13 mouse cellular contexts compared by ENCODE assay signal in the genomic region with DNA sequence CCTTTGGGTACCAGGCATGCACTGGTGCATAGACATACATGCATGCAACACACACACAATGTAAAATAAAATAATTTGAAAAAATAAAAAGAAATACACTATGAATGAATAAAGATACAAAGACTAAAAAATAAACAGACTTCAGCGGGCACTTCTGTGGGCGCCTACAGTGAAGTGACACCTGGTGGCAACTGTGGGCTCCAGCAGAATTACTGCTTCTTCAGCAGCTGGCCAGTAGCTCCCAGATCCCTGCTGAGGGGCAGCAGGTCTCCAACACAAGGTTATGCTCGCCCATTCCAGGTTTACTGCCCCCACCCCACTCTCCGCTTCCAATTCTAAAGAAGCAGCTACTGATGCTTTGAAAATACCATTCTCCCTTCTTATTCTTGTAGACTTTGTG. TPM values are rescaled to one million over a fixed set of nuclear protein-coding genes. Genes with fewer than 3 reads are reported as not detected.
DNase-seq lines count a peak whose midpoint lies in the region; ATAC-seq and TF ChIP-seq lines count a peak whose summit lies in the region.
"Had no signal": no experiment of that assay in that cellular context is flagged by ENCODE, and none has a peak within 500 bp of the region (broad histone marks: within the 10 kb centered on the region; RNA-seq: fewer than 3 reads in every experiment).

No protein-coding gene starts in this region.

- no peak for TF ChIP-seq POLR2A in CH12.LX (IDR thresholded peaks at IDR 0.05; ENCODE audit: low read depth, low read length)

- in situ Hi-C loops in CH12.LX (cut with MboI; ENCODE audit: low pct_ligation_motif_present, low pct_unique_long_range_greater_than_20kb, low sequenced_read_pairs): no loop called here

- intact Hi-C loops in left cerebral cortex, postnatal 25 days (cut with DNase I): no loop called here

- TF ChIP-seq CTCF in heart, postnatal 0 days (IDR thresholded peaks at IDR 0.05; ENCODE audit: low read depth): peak; percentile 55
- peak; percentile 29 for TF ChIP-seq CTCF in lung, embryonic 14.5 days (IDR thresholded peaks at IDR 0.05; ENCODE audit: low read depth)
- peak in 1 of 2 experiments; percentile 77; a peak in 2 of 4 replicates for TF ChIP-seq CTCF in CH12.LX (conservative IDR thresholded peaks at IDR 0.05 in 1 of 2, IDR thresholded peaks at IDR 0.05 in 1 of 2; ENCODE audit: low read depth in 2 of 2, low read length in 2 of 2)

- TF ChIP-seq RAD21 in CH12.LX (IDR thresholded peaks at IDR 0.05; ENCODE audit: low read depth, low read length): peak; percentile 56

- H3K9ac ChIP-seq in heart, postnatal 0 days (replicated peaks; ENCODE audit: low read depth, low read length): no peak overlapping the region
- H3K9ac ChIP-seq in heart, embryonic 11.5 days (ENCODE audit: low read depth, low read length): no peak overlapping the region
- H3K9ac ChIP-seq in lung, embryonic 14.5 days: no peak overlapping the region
- no peak overlapping the region for H3K9ac ChIP-seq in CH12.LX (ENCODE audit: insufficient read depth, low read depth)
- H3K9ac ChIP-seq: forebrain, embryonic 13.5 days; heart, embryonic 13.5 days; limb, embryonic 13.5 days had no signal

- no peaks in the 10 kb centered on the region for H3K36me3 ChIP-seq in heart, postnatal 0 days (replicated peaks; ENCODE audit: control insufficient read depth, insufficient read depth, low read length)
- H3K36me3 ChIP-seq in heart, embryonic 11.5 days (ENCODE audit: control insufficient read depth, insufficient read depth, low read length): no peaks in the 10 kb centered on the region
- no peaks in the 10 kb centered on the region for H3K36me3 ChIP-seq in lung, embryonic 14.5 days (ENCODE audit: insufficient read depth)
- no peaks in the 10 kb centered on the region for H3K36me3 ChIP-seq in CH12.LX (replicated peaks in 1 of 2; ENCODE audit: control insufficient read depth in 1 of 2, insufficient read depth in 1 of 2, low read length in 1 of 2)
- H3K36me3 ChIP-seq in macrophage (ENCODE audit: inconsistent target): no peaks in the 10 kb centered on the region
- H3K36me3 ChIP-seq: heart, embryonic 13.5 days; limb, embryonic 13.5 days had no signal

- H3K79me2 ChIP-seq in CH12.LX (replicated peaks; ENCODE audit: control insufficient read depth, extremely low read depth, insufficient read depth, poor library complexity, severe bottlenecking) (no peaks in the 10 kb centered on the region), macrophage (ENCODE audit: inconsistent target) (peaks cover 15% of the 10 kb centered on the region; the same call in 1 of the 2 replicates)

- TF ChIP-seq EP300 in heart, postnatal 0 days (IDR thresholded peaks at IDR 0.05; ENCODE audit: low read depth): no peak
- TF ChIP-seq EP300 in CH12.LX (IDR thresholded peaks at IDR 0.05; ENCODE audit: low read length): no peak

- no peaks in the 10 kb centered on the region for H3K27me3 ChIP-seq in heart, postnatal 0 days (ENCODE audit: control insufficient read depth, insufficient read depth, low read length)
- H3K27me3 ChIP-seq in heart, embryonic 11.5 days (ENCODE audit: control insufficient read depth, insufficient read depth, low read length): no peaks in the 10 kb centered on the region
- no peaks in the 10 kb centered on the region for H3K27me3 ChIP-seq in lung, embryonic 14.5 days (ENCODE audit: insufficient read depth, low read length)
- no peaks in the 10 kb centered on the region for H3K27me3 ChIP-seq in CH12.LX (replicated peaks)

- no peak for ATAC-seq in heart, postnatal 0 days (ENCODE audit: insufficient read depth, low read depth)
- ATAC-seq in heart, embryonic 11.5 days (replicated peaks; ENCODE audit: insufficient number of reproducible peaks, low FRiP score, low TSS enrichment): no peak
- ATAC-seq in lung, embryonic 14.5 days (ENCODE audit: insufficient read depth): no peak
- ATAC-seq: forebrain, embryonic 13.5 days had no signal

- dilution Hi-C loops in CH12.LX (cut with MboI; ENCODE audit: extremely low pct_ligation_motif_present, extremely low pct_unique_long_range_greater_than_20kb, low sequenced_read_pairs): no loop called here

- no peaks in the 10 kb centered on the region for H3K9me3 ChIP-seq in heart, postnatal 0 days (replicated peaks; ENCODE audit: control insufficient read depth, low read length)
- H3K9me3 ChIP-seq in heart, embryonic 11.5 days (replicated peaks; ENCODE audit: control insufficient read depth, low read length): no peaks in the 10 kb centered on the region
- H3K9me3 ChIP-seq in lung, embryonic 14.5 days (ENCODE audit: low read depth, low read length): no peaks in the 10 kb centered on the region
- no peaks in the 10 kb centered on the region for H3K9me3 ChIP-seq in CH12.LX (replicated peaks; ENCODE audit: low read length)
- H3K9me3 ChIP-seq: forebrain, embryonic 13.5 days; heart, embryonic 13.5 days; limb, embryonic 13.5 days had no signal

- H3K4me3 ChIP-seq in heart, postnatal 0 days (ENCODE audit: low read depth, low read length): no peak overlapping the region
- no peak overlapping the region for H3K4me3 ChIP-seq in heart, embryonic 11.5 days (ENCODE audit: low read depth, low read length)
- no peak overlapping the region for H3K4me3 ChIP-seq in lung, embryonic 14.5 days (ENCODE audit: low read depth, low read length)
- no peak overlapping the region for H3K4me3 ChIP-seq in CH12.LX (replicated peaks in 1 of 3; ENCODE audit: low read depth in 2 of 3, low read length in 2 of 3, poor library complexity in 1 of 3)
- H3K4me3 ChIP-seq in macrophage (ENCODE audit: inconsistent target): no peak overlapping the region
- H3K4me3 ChIP-seq: forebrain, embryonic 13.5 days; heart, embryonic 13.5 days; limb, embryonic 13.5 days had no signal

- 48% methylated on average over 4 of the region's 4 CpGs for WGBS in heart, postnatal 0 days
- WGBS in heart, embryonic 11.5 days (ENCODE audit: insufficient replicate concordance): 44% methylated on average over 4 of the region's 4 CpGs
- 46% methylated on average over 4 of the region's 4 CpGs for WGBS in lung, embryonic 14.5 days
- WGBS in macrophage (ENCODE audit: missing documents): 60% methylated on average over 4 of the region's 4 CpGs

- peak; percentile 40 for DNase-seq in heart, postnatal 0 days (ENCODE audit: low spot score)
- peak; percentile 34 for DNase-seq in lung, embryonic 14.5 days
- no peak for DNase-seq in lung, postnatal 10 days
- DNase-seq in CH12.LX (ENCODE audit: extremely low read depth): no peak
- no peak for DNase-seq in thymus, postnatal 0 days (ENCODE audit: low spot score)
- DNase-seq in left cerebral cortex, postnatal 25 days (ENCODE audit: low spot score in 2 of 2): no peak
- DNase-seq: kidney, adult 9 months; thymus, adult 18-20 months had no signal

- no peak overlapping the region for H3K4me2 ChIP-seq in heart, postnatal 0 days (ENCODE audit: low read depth, low read length)
- H3K4me2 ChIP-seq in heart, embryonic 11.5 days: no peak overlapping the region
- H3K4me2 ChIP-seq in lung, embryonic 14.5 days: no peak overlapping the region
- H3K4me2 ChIP-seq in CH12.LX (ENCODE audit: insufficient read depth, low read depth, poor library complexity, severe bottlenecking): no peak overlapping the region
- H3K4me2 ChIP-seq: forebrain, embryonic 13.5 days; heart, embryonic 13.5 days; limb, embryonic 13.5 days had no signal

- H3K27ac ChIP-seq in heart, postnatal 0 days (ENCODE audit: low read depth): no peak overlapping the region
- H3K27ac ChIP-seq in heart, embryonic 11.5 days (ENCODE audit: low read depth, low read length): no peak overlapping the region
- no peak overlapping the region for H3K27ac ChIP-seq in lung, embryonic 14.5 days (ENCODE audit: low read depth)
- H3K27ac ChIP-seq in CH12.LX (ENCODE audit: insufficient read depth, low read depth): no peak overlapping the region
- peak overlapping the region; percentile 21; the same call in 1 of the 2 replicates for H3K27ac ChIP-seq in macrophage
- H3K27ac ChIP-seq: forebrain, embryonic 13.5 days; heart, embryonic 13.5 days; limb, embryonic 13.5 days had no signal

- H3K4me1 ChIP-seq in heart, postnatal 0 days (ENCODE audit: control insufficient read depth, insufficient read depth): no peaks in the 10 kb centered on the region
- H3K4me1 ChIP-seq in heart, embryonic 11.5 days (ENCODE audit: control insufficient read depth, insufficient read depth, low read length): no peaks in the 10 kb centered on the region
- no peaks in the 10 kb centered on the region for H3K4me1 ChIP-seq in lung, embryonic 14.5 days (ENCODE audit: insufficient read depth)
- H3K4me1 ChIP-seq in CH12.LX (ENCODE audit: control insufficient read depth in 1 of 2, insufficient read depth in 2 of 2): peaks cover 7 to 28% of the 10 kb centered on the region in 2 experiments; a peak in 3 of 4 replicates
- H3K4me1 ChIP-seq: forebrain, embryonic 13.5 days; heart, embryonic 13.5 days; limb, embryonic 13.5 days had no signal

RNA-seq across cellular contexts. Expression of a gene that starts 6.4 kb away (rescaled TPM):
- 37.7 and 40.3 TPM in 2 replicates for total RNA-seq in heart, postnatal 0 days (2014; rRNA removed; ENCODE audit: low replicate concordance)
- polyA plus RNA-seq in heart, postnatal 0 days (2015; fragmentation: Nextera tagmentation; extraction: Ambion mirVana): 35.9 and 37.0 TPM in 2 replicates
- 64.4 and 67.8 TPM in 2 replicates for polyA plus RNA-seq in heart, embryonic 11.5 days (2014; fragmentation: Nextera tagmentation; extraction: Ambion mirVana)
- polyA plus RNA-seq in lung, embryonic 14.5 days (2014; fragmentation: Nextera tagmentation; extraction: Ambion mirVana): 46.1 and 50.9 TPM in 2 replicates
- total RNA-seq in CH12.LX (2012; rRNA removed) (12.7 and 12.9 TPM in 2 replicates), CH12.LX (2014; rRNA removed) (29.5 and 30.6 TPM in 2 replicates)
- polyA plus RNA-seq in CH12.LX (2012; ENCODE audit: insufficient read length, low read depth) (26.9 and 29.2 TPM in 2 replicates), macrophage (2018) (43.5 to 54.5 TPM (median 45.5 TPM) in 3 replicates)
- 100 to 1,000 TPM in 18 of 26 experiments, 10 to 100 TPM in 8; 42.4 to 263 (median 153) TPM for total RNA-seq in macrophage (2018; cell fraction: chromatin; rRNA removed)
- 10 to 100 TPM; 15.9 to 61.6 (median 51.9) TPM for total RNA-seq in macrophage (2018; cell fraction: cytosol; rRNA removed)
- 100 to 1,000 TPM in 12 of 26 experiments, 10 to 100 TPM in 14; 39.8 to 139 (median 93.1) TPM for total RNA-seq in macrophage (2018; cell fraction: nucleus; rRNA removed)
- 26.9 and 29.2 TPM in 2 replicates for polyA plus RNA-seq in thymus, postnatal 0 days (2015; fragmentation: Nextera tagmentation; extraction: Ambion mirVana)
- total RNA-seq in left cerebral cortex, postnatal 25 days (2021): 100 to 1,000 TPM; 188 to 202 TPM

RNA-seq across cellular contexts. Expression of a gene that starts 12.0 kb away (rescaled TPM):
- 0.46 and 2.9 TPM in 2 replicates for total RNA-seq in heart, postnatal 0 days (2014; rRNA removed; ENCODE audit: low replicate concordance)
- polyA plus RNA-seq in heart, postnatal 0 days (2015; fragmentation: Nextera tagmentation; extraction: Ambion mirVana): 2.3 and 2.4 TPM in 2 replicates
- 1.4 and 1.5 TPM in 2 replicates for polyA plus RNA-seq in heart, embryonic 11.5 days (2014; fragmentation: Nextera tagmentation; extraction: Ambion mirVana)
- polyA plus RNA-seq in lung, embryonic 14.5 days (2014; fragmentation: Nextera tagmentation; extraction: Ambion mirVana): 3.2 and 4.0 TPM in 2 replicates
- 0.89 and 1.1 TPM in 2 replicates for total RNA-seq in CH12.LX (2012; rRNA removed)
- total RNA-seq in CH12.LX (2014; rRNA removed): 1.4 and 1.6 TPM in 2 replicates
- 4.7 TPM in 2 replicates for polyA plus RNA-seq in CH12.LX (2012; ENCODE audit: insufficient read length, low read depth)
- 100 to 1,000 TPM in 20 of 26 experiments, 10 to 100 TPM in 6; 26.3 to 225 (median 136) TPM for total RNA-seq in macrophage (2018; cell fraction: chromatin; rRNA removed)
- 100 to 1,000 TPM; 577 to 982 (median 775) TPM for total RNA-seq in macrophage (2018; cell fraction: cytosol; rRNA removed)
- total RNA-seq in macrophage (2018; cell fraction: nucleus; rRNA removed): 1,000 to 10,000 TPM in 1 of 26 experiments, 100 to 1,000 TPM in 25; 108 to 1,011 (median 584) TPM
- polyA plus RNA-seq in macrophage (2018): 541 to 857 TPM (median 783 TPM) in 3 replicates
- 1.9 and 2.2 TPM in 2 replicates for polyA plus RNA-seq in thymus, postnatal 0 days (2015; fragmentation: Nextera tagmentation; extraction: Ambion mirVana)
- under 1 TPM; 0.60 to 0.66 TPM for total RNA-seq in left cerebral cortex, postnatal 25 days (2021)

RNA-seq across cellular contexts. Expression of a gene that starts 48.2 kb away (rescaled TPM):
- 17.8 TPM in 2 replicates for total RNA-seq in heart, postnatal 0 days (2014; rRNA removed; ENCODE audit: low replicate concordance)
- polyA plus RNA-seq in heart, postnatal 0 days (2015; fragmentation: Nextera tagmentation; extraction: Ambion mirVana): 4.4 and 4.5 TPM in 2 replicates
- 4.9 and 5.9 TPM in 2 replicates for polyA plus RNA-seq in heart, embryonic 11.5 days (2014; fragmentation: Nextera tagmentation; extraction: Ambion mirVana)
- 6.7 and 7.5 TPM in 2 replicates for polyA plus RNA-seq in lung, embryonic 14.5 days (2014; fragmentation: Nextera tagmentation; extraction: Ambion mirVana)
- 2.5 and 2.7 TPM in 2 replicates for total RNA-seq in CH12.LX (2012; rRNA removed)
- total RNA-seq in CH12.LX (2014; rRNA removed): 1.8 and 1.9 TPM in 2 replicates
- polyA plus RNA-seq in CH12.LX (2012; ENCODE audit: insufficient read length, low read depth): 4.6 and 5.4 TPM in 2 replicates
- 10 to 100 TPM in 20 of 26 experiments, 1 to 10 TPM in 6; 2.6 to 31.0 (median 16.2) TPM for total RNA-seq in macrophage (2018; cell fraction: chromatin; rRNA removed)
- 10 to 100 TPM in 25 of 26 experiments, 1 to 10 TPM in 1; 9.2 to 27.1 (median 21.6) TPM for total RNA-seq in macrophage (2018; cell fraction: cytosol; rRNA removed)
- 10 to 100 TPM in 25 of 26 experiments, 1 to 10 TPM in 1; 8.9 to 41.2 (median 20.1) TPM for total RNA-seq in macrophage (2018; cell fraction: nucleus; rRNA removed)
- 12.2 to 18.5 TPM (median 15.1 TPM) in 3 replicates for polyA plus RNA-seq in macrophage (2018)
- polyA plus RNA-seq in thymus, postnatal 0 days (2015; fragmentation: Nextera tagmentation; extraction: Ambion mirVana): 3.0 and 3.2 TPM in 2 replicates
- total RNA-seq in left cerebral cortex, postnatal 25 days (2021): 10 to 100 TPM; 27.1 to 28.6 TPM

RNA-seq across cellular contexts. Expression of a gene that starts 53.7 kb away (rescaled TPM):
- total RNA-seq in heart, postnatal 0 days (2014; rRNA removed; ENCODE audit: low replicate concordance): 0.54 TPM in 1 of 2 replicates, not detected in the other
- polyA plus RNA-seq in heart, postnatal 0 days (2015; fragmentation: Nextera tagmentation; extraction: Ambion mirVana): 1.8 and 2.0 TPM in 2 replicates
- polyA plus RNA-seq in heart, embryonic 11.5 days (2014; fragmentation: Nextera tagmentation; extraction: Ambion mirVana): 0.14 and 0.43 TPM in 2 replicates
- 3.1 TPM in 2 replicates for polyA plus RNA-seq in lung, embryonic 14.5 days (2014; fragmentation: Nextera tagmentation; extraction: Ambion mirVana)
- total RNA-seq in CH12.LX (2012; rRNA removed) (0.08 TPM in 1 of 2 replicates, not detected in the other), CH12.LX (2014; rRNA removed) (not detected in 2 replicates)
- polyA plus RNA-seq in CH12.LX (2012; ENCODE audit: insufficient read length, low read depth) (0.30 and 0.31 TPM in 2 replicates), macrophage (2018) (65.6 to 266 TPM (median 257 TPM) in 3 replicates)
- total RNA-seq in macrophage (2018; cell fraction: chromatin; rRNA removed): 100 to 1,000 TPM in 13 of 26 experiments, 10 to 100 TPM in 13; 28.6 to 298 (median 102) TPM
- total RNA-seq in macrophage (2018; cell fraction: cytosol; rRNA removed): 100 to 1,000 TPM; 149 to 740 (median 378) TPM
- total RNA-seq in macrophage (2018; cell fraction: nucleus; rRNA removed): 100 to 1,000 TPM in 25 of 26 experiments, 10 to 100 TPM in 1; 48.5 to 598 (median 241) TPM
- polyA plus RNA-seq in thymus, postnatal 0 days (2015; fragmentation: Nextera tagmentation; extraction: Ambion mirVana): 5.5 and 6.0 TPM in 2 replicates
- total RNA-seq in left cerebral cortex, postnatal 25 days (2021): under 1 TPM; 0.55 to 0.76 TPM

Comparison
In these comparisons a context has a peak if more than half of its experiments do, and no peak if none do; other contexts are left out.
1. DNase-seq: peak in heart, postnatal 0 days (single experiment) and lung, embryonic 14.5 days (single experiment); none in lung, postnatal 10 days (single experiment), CH12.LX (single experiment), thymus, postnatal 0 days (single experiment) and left cerebral cortex, postnatal 25 days (0 of 2).
2. RNA of a gene that starts 12.0 kb away (polyA plus RNA-seq): 541 to 857 TPM in macrophage; 4.7 TPM in CH12.LX, 3.2 to 4.0 TPM in lung, embryonic 14.5 days, 2.3 to 2.4 TPM in heart, postnatal 0 days, 1.9 to 2.2 TPM in thymus, postnatal 0 days and 1.4 to 1.5 TPM in heart, embryonic 11.5 days; every median in the first group is over 10 times any median in the second.